Mouse (Mus musculus): ENCODE measurements around the gene Igf2bp2.

Igf2bp2 gene

DNA sequence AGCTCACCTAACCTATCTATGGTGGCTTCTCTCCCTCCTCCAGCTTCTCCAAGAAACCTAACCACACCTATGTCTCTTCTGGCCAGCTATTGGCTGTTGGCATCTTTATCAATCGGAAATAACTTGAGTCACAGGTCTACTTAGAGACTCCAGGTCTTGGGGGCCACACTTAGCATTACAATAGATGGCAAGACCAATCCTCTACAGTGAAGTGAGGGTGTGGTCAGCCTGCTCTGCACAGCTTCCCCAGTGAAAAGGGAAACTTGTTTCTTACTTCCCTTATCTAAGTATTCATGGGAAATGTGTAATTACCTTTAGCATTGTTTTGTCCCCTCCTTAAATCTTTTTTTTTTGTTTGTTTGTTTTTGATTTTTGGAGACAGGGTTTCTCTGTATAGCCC is 147.5 kb downstream of the Igf2bp2 start:
- no peak for DNase-seq

GRCm38 (mm10) chr16:22009596-22009995 is 153.5 kb downstream of the Igf2bp2 start:
- no peak for DNase-seq

GRCm38 (mm10) chr16:22009099-22009584 is 154.0 kb downstream of the Igf2bp2 start, which contains the start of gene Senp2:
Gene Senp2, plus strand, starts transcription at chr16:22009484.
- DNase-seq: peak; percentile 100
